Mouse (Mus musculus) lung, embryonic 14.5 days (tissue): ENCODE results near the gene Ippk. TPM values are rescaled to one million over a fixed set of nuclear protein-coding genes. Genes with fewer than 3 reads are reported as not detected.

Experiments
- ATAC-seq: fragments of 200-750 bp; cut with Nextera tagmentation; 2 replicates; pipeline ENCODE4 v1.8.0; 2017; ENCODE audit warnings: mild to moderate bottlenecking, moderate TSS enrichment, moderate library complexity; ENCODE audit not compliant: insufficient read depth
- DNase-seq: peaks from one replicate; pipeline ENCODE4 v3.0.0-alpha.2; 2015
- H3K27ac ChIP-seq: fragments of 300-500 bp; sonication (generic); 2 replicates; pipeline ENCODE4 v1.5.1; 2014; ENCODE audit warnings: low read depth, mild to moderate bottlenecking, moderate library complexity
- H3K27me3 ChIP-seq: fragments of 300-500 bp; sonication (generic); 2 replicates; pipeline ENCODE4 v1.6.1; 2014; ENCODE audit warnings: low read length, control low read depth; ENCODE audit not compliant: insufficient read depth
- H3K36me3 ChIP-seq: fragments of 300-500 bp; sonication (generic); 2 replicates; pipeline ENCODE4 v1.6.1; 2014; ENCODE audit warnings: control low read depth; ENCODE audit not compliant: insufficient read depth
- H3K4me1 ChIP-seq: fragments of 300-500 bp; sonication (generic); 2 replicates; pipeline ENCODE4 v1.6.1; 2014; ENCODE audit warnings: antibody characterized with exemption, control low read depth; ENCODE audit not compliant: insufficient read depth
- H3K4me2 ChIP-seq: fragments of 300-500 bp; sonication (generic); 2 replicates; pipeline ENCODE4 v1.6.1; 2014; ENCODE audit warnings: mild to moderate bottlenecking
- H3K4me3 ChIP-seq: fragments of 300-500 bp; sonication (generic); 2 replicates; pipeline ENCODE4 v1.5.1; 2014; ENCODE audit warnings: low read depth, low read length
- H3K9ac ChIP-seq: fragments of 300-500 bp; sonication (generic); 2 replicates; pipeline ENCODE4 v1.6.1; 2014
- H3K9me3 ChIP-seq: fragments of 300-500 bp; sonication (generic); 2 replicates; pipeline ENCODE4 v1.6.1; 2016; ENCODE audit warnings: low read depth, low read length, control low read depth
- CTCF ChIP-seq: IDR thresholded peaks from 2 replicates; pipeline ENCODE4 v1.5.1; 2016; ENCODE audit warnings: antibody characterized with exemption, low read depth
- WGBS: fragments of 180-500 bp; shearing (Covaris S2); extraction: QIAGEN DNeasy Blood & Tissue Kit; methylation state at CpG from one replicate; pipeline ENCODE4 v1.1.7; 2014; 5-methylcytosine and 5-hydroxymethylcytosine counted together
- polyA plus RNA-seq: library from polyadenylated mRNA; unstranded; fragments of >200 nt; fragmentation: Nextera tagmentation; extraction: Ambion mirVana; gene quantifications from 2 replicates; pipeline ENCODE4 v1.2.1, GENCODE M21; 2014

Gene Ippk
- polyA plus RNA-seq, 1 experiment from 2014 or later, result 19.5 TPM

DNA sequence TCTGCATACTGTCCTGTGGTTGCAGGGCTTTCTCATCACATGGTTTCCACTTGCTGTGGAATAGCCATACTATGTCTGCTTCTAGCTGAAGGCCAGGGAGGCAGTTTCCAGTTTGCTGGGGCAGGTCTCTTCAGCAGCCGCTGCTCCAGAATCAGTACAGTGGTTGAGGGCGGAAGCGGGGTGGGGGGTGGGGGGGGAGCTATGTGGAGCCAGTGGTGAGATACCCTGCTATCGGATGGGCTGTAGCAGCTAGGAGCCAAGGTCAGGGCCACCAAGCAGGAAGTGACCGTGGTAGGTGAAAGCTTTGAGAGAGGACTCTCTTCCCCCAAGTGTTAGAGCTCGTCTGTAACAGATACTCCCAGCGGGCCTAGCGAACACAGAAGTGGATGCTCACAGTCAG is 22.9 kb upstream of the Ippk start:
- DNase-seq, result no peak
- ATAC-seq, result no peak
- no peak for TF ChIP-seq CTCF
- Histone ChIP-seq H3K36me3 (no peaks in the 10 kb centered on the region), H3K4me3 (no peak overlapping the region), H3K4me2 (no peak overlapping the region), H3K27me3 (no peaks in the 10 kb centered on the region), H3K4me1 (no peaks in the 10 kb centered on the region), H3K9ac (no peak overlapping the region), H3K9me3 (no peaks in the 10 kb centered on the region), H3K27ac (no peak overlapping the region)
- WGBS, result 77% methylated on average over 8 of the region's 8 CpGs

GRCm38 (mm10) chr13:49400139-49400538 is 20.9 kb upstream of the Ippk start:
- ATAC-seq, result no peak
- WGBS, result 41% methylated on average over 6 of the region's 6 CpGs
- Histone ChIP-seq H3K4me1 (no peaks in the 10 kb centered on the region), H3K36me3 (no peaks in the 10 kb centered on the region), H3K4me3 (no peak overlapping the region), H3K9me3 (no peaks in the 10 kb centered on the region), H3K9ac (no peak overlapping the region), H3K27me3 (no peaks in the 10 kb centered on the region), H3K27ac (no peak overlapping the region), H3K4me2 (no peak overlapping the region)
- peak; percentile 66 for DNase-seq
- peak; percentile 59 for TF ChIP-seq CTCF

- ATAC-seq, result no peak
- DNase-seq, result no peak
- H3K4me3 ChIP-seq, result no peak overlapping the region
- H3K27ac ChIP-seq, result no peak overlapping the region
- no peak overlapping the region for H3K9ac ChIP-seq
- no peaks in the 10 kb centered on the region for H3K9me3 ChIP-seq
- 65% methylated on average over 2 of the region's 2 CpGs for WGBS
- H3K36me3 ChIP-seq, result no peaks in the 10 kb centered on the region
- no peaks in the 10 kb centered on the region for H3K4me1 ChIP-seq
- H3K4me2 ChIP-seq, result no peak overlapping the region
- no peak for TF ChIP-seq CTCF
- H3K27me3 ChIP-seq, result no peaks in the 10 kb centered on the region
Observed at GRCm38 (mm10) chr13:49402628-49403027, 18.4 kb upstream of the Ippk start.

DNA sequence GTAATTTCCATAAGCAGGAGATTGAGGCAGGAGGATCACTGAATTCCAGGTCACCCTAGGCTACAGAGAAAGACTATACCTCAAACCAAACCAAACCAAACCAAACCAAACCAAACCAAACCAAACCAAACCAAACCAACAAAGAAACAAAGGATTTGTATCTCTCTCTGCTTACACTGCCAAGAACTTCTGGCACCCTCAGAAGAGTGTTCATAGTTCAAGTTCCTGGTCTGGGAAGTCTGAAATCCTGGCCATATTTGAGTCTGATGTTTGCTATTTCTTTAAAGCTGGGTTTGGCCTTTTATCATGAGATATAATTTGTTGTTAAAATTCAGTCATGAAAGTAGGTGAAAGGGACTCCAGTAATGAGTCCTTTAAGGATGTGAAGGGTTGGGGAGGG is 13.3 kb upstream of the Ippk start:
- no peak for TF ChIP-seq CTCF
- no peak overlapping the region for H3K27ac ChIP-seq
- H3K4me1 ChIP-seq, result no peaks in the 10 kb centered on the region
- no peak overlapping the region for H3K4me2 ChIP-seq
- H3K27me3 ChIP-seq, result no peaks in the 10 kb centered on the region
- DNase-seq (no peak), ATAC-seq (no peak)
- no peak overlapping the region for H3K4me3 ChIP-seq
- no peak overlapping the region for H3K9ac ChIP-seq
- H3K36me3 ChIP-seq, result no peaks in the 10 kb centered on the region
- H3K9me3 ChIP-seq, result no peaks in the 10 kb centered on the region

GRCm38 (mm10) chr13:49421606-49421917 is 513 bp downstream of the Ippk start:
- Histone ChIP-seq H3K36me3 (0 out of 2 replicates have a peak, but pooled peaks cover 4% of the 10 kb centered on the region), H3K4me1 (peaks cover 9% of the 10 kb centered on the region), H3K4me3 (peak overlapping the region; percentile 96), H3K4me2 (peak overlapping the region; percentile 95), H3K27me3 (no peaks in the 10 kb centered on the region), H3K9ac (peak overlapping the region; percentile 71), H3K9me3 (no peaks in the 10 kb centered on the region), H3K27ac (peak overlapping the region; percentile 60; the same call in 1 of the 2 replicates)
- DNase-seq, result peak; percentile 15
- no peak for TF ChIP-seq CTCF
- under 1% methylated on average over 15 of the region's 15 CpGs for WGBS
- ATAC-seq, result peak; percentile 67

- ATAC-seq (no peak), DNase-seq (no peak)
- Histone ChIP-seq H3K4me1 (peaks cover 9% of the 10 kb centered on the region), H3K4me2 (peak overlapping the region; percentile 95), H3K27ac (no peak overlapping the region), H3K9ac (peak overlapping the region; percentile 71), H3K9me3 (no peaks in the 10 kb centered on the region), H3K4me3 (peak overlapping the region; percentile 96), H3K27me3 (no peaks in the 10 kb centered on the region), H3K36me3 (0 out of 2 replicates have a peak, but pooled peaks cover 4% of the 10 kb centered on the region)
- no peak for TF ChIP-seq CTCF
- 9% methylated on average over 4 of the region's 4 CpGs for WGBS
Observed at GRCm38 (mm10) chr13:49421959-49422358, 910 bp downstream of the Ippk start.

GRCm38 (mm10) chr13:49426736-49427135 is 5.7 kb downstream of the Ippk start:
- H3K4me1 ChIP-seq, result peaks cover 9% of the 10 kb centered on the region
- H3K36me3 ChIP-seq, result 0 out of 2 replicates have a peak, but pooled peaks cover 4% of the 10 kb centered on the region
- no peaks in the 10 kb centered on the region for H3K9me3 ChIP-seq
- 80% methylated on average over 3 of the region's 3 CpGs for WGBS
- H3K4me3 ChIP-seq, result no peak overlapping the region
- no peaks in the 10 kb centered on the region for H3K27me3 ChIP-seq
- no peak for DNase-seq
- ATAC-seq, result no peak
- no peak overlapping the region for H3K9ac ChIP-seq
- no peak overlapping the region for H3K4me2 ChIP-seq
- no peak overlapping the region for H3K27ac ChIP-seq
- TF ChIP-seq CTCF, result no peak
